Comparison of ENCODE assay signal across 19 mouse cellular contexts in genomic region chr11:4143281-4144062, GRCm38 (mm10). TPM values are rescaled to one million over a fixed set of nuclear protein-coding genes. Genes with fewer than 3 reads are reported as not detected.
DNase-seq lines count a peak whose midpoint lies in the region; ATAC-seq and TF ChIP-seq lines count a peak whose summit lies in the region.
"Had no signal": no experiment of that assay in that cellular context is flagged by ENCODE, and none has a peak within 500 bp of the region (broad histone marks: within the 10 kb centered on the region; RNA-seq: fewer than 3 reads in every experiment).

No protein-coding gene starts in this region.

- no peaks in the 10 kb centered on the region for H3K9me3 ChIP-seq in hindbrain, embryonic 15.5 days
- H3K9me3 ChIP-seq in hindbrain, embryonic 12.5 days (replicated peaks): no peaks in the 10 kb centered on the region
- H3K9me3 ChIP-seq in limb, embryonic 15.5 days: no peaks in the 10 kb centered on the region
- H3K9me3 ChIP-seq in limb, embryonic 10.5 days (replicated peaks): no peaks in the 10 kb centered on the region
- H3K9me3 ChIP-seq in E14TG2a.4 (ENCODE audit: low read length) (no peaks in the 10 kb centered on the region), ES-Bruce4 (replicated peaks; ENCODE audit: control insufficient read depth, insufficient read depth, low read length, poor library complexity, severe bottlenecking) (no peaks in the 10 kb centered on the region)
- H3K9me3 ChIP-seq: heart, embryonic 10.5 days; limb, embryonic 13.5 days; liver, embryonic 15.5 days; stomach, embryonic 15.5 days had no signal

- H3K4me1 ChIP-seq in hindbrain, embryonic 15.5 days (replicated peaks): no peaks in the 10 kb centered on the region
- H3K4me1 ChIP-seq in hindbrain, embryonic 12.5 days: peaks cover 4% of the 10 kb centered on the region; the same call in 1 of the 2 replicates
- H3K4me1 ChIP-seq in limb, embryonic 15.5 days: no peaks in the 10 kb centered on the region
- 0 out of 2 replicates have a peak, but pooled peaks cover 2% of the 10 kb centered on the region for H3K4me1 ChIP-seq in limb, embryonic 10.5 days
- H3K4me1 ChIP-seq in E14TG2a.4 (replicated peaks; ENCODE audit: low read depth, low read length): peaks cover 39% of the 10 kb centered on the region
- no peaks in the 10 kb centered on the region for H3K4me1 ChIP-seq in ES-Bruce4 (ENCODE audit: control insufficient read depth, insufficient read depth, low read length)
- peaks cover 4% of the 10 kb centered on the region for H3K4me1 ChIP-seq in heart, adult 2 months (ENCODE audit: control insufficient read depth, insufficient read depth, low read length)
- H3K4me1 ChIP-seq: limb, embryonic 13.5 days; liver, embryonic 15.5 days; stomach, embryonic 15.5 days had no signal

- no peak for TF ChIP-seq EP300 in ES-Bruce4 (IDR thresholded peaks at IDR 0.05; ENCODE audit: insufficient read depth, low read depth, low read length)
- no peak for TF ChIP-seq EP300 in heart, adult 2 months (IDR thresholded peaks at IDR 0.05; ENCODE audit: insufficient read depth, low read depth, low read length)

- no peak overlapping the region for H3K4me2 ChIP-seq in hindbrain, embryonic 15.5 days
- no peak overlapping the region for H3K4me2 ChIP-seq in hindbrain, embryonic 12.5 days (replicated peaks)
- H3K4me2 ChIP-seq in limb, embryonic 15.5 days: no peak overlapping the region
- H3K4me2 ChIP-seq: limb, embryonic 13.5 days; liver, embryonic 15.5 days; stomach, embryonic 15.5 days had no signal

- no peaks in the 10 kb centered on the region for H3K27me3 ChIP-seq in hindbrain, embryonic 15.5 days
- no peaks in the 10 kb centered on the region for H3K27me3 ChIP-seq in hindbrain, embryonic 12.5 days
- H3K27me3 ChIP-seq in limb, embryonic 15.5 days: no peaks in the 10 kb centered on the region
- H3K27me3 ChIP-seq in limb, embryonic 10.5 days (ENCODE audit: low read depth, poor library complexity, severe bottlenecking): no peaks in the 10 kb centered on the region
- no peaks in the 10 kb centered on the region for H3K27me3 ChIP-seq in E14TG2a.4 (ENCODE audit: insufficient read depth, low read length)
- H3K27me3 ChIP-seq in ES-Bruce4 (ENCODE audit: control insufficient read depth, insufficient read depth, low read length, poor library complexity, severe bottlenecking): no peaks in the 10 kb centered on the region
- no peaks in the 10 kb centered on the region for H3K27me3 ChIP-seq in heart, adult 2 months (ENCODE audit: control insufficient read depth, insufficient read depth, low read length)
- H3K27me3 ChIP-seq: limb, embryonic 13.5 days; liver, embryonic 15.5 days; stomach, embryonic 15.5 days had no signal

- TF ChIP-seq POLR2A in ES-Bruce4 (IDR thresholded peaks at IDR 0.05; ENCODE audit: insufficient read depth, low read length): no peak
- TF ChIP-seq POLR2A in heart, adult 2 months (IDR thresholded peaks at IDR 0.05; ENCODE audit: insufficient read depth, low read depth, low read length): no peak

- no peak overlapping the region; the same call in 1 of the 2 replicates for H3K27ac ChIP-seq in hindbrain, embryonic 15.5 days (replicated peaks)
- H3K27ac ChIP-seq in hindbrain, embryonic 12.5 days: no peak overlapping the region
- no peak overlapping the region for H3K27ac ChIP-seq in limb, embryonic 15.5 days
- no peak overlapping the region for H3K27ac ChIP-seq in limb, embryonic 10.5 days
- H3K27ac ChIP-seq in ES-Bruce4 (ENCODE audit: insufficient read depth, low read length): no peak overlapping the region
- no peak overlapping the region for H3K27ac ChIP-seq in heart, adult 2 months
- H3K27ac ChIP-seq: heart, embryonic 10.5 days; limb, embryonic 13.5 days; liver, embryonic 15.5 days; stomach, embryonic 15.5 days had no signal

- H3K79me2 ChIP-seq in heart, adult 2 months (replicated peaks; ENCODE audit: control insufficient read depth, insufficient read depth, low read length): no peaks in the 10 kb centered on the region

- no peak for DNase-seq in limb, embryonic 10.5 days (ENCODE audit: low spot score)
- no peak for DNase-seq in heart, adult 2 months
- DNase-seq: adrenal gland, postnatal 10 days; cerebellum, adult 8-10 months; gastrocnemius, postnatal 36 days; heart, postnatal 10 days; kidney, postnatal 4 days; thymus, adult 2 months had no signal

- 0 out of 2 replicates have a peak, but pooled peaks have one; percentile 23 for ATAC-seq in hindbrain, embryonic 15.5 days (ENCODE audit: low FRiP score, low read depth)
- ATAC-seq in hindbrain, embryonic 12.5 days (ENCODE audit: low FRiP score): no peak
- ATAC-seq in limb, embryonic 15.5 days (ENCODE audit: insufficient number of reproducible peaks, low FRiP score, low TSS enrichment, low read depth): no peak
- ATAC-seq: inflammation-experienced regulatory T-cells, adult 6 months; lung, postnatal 0 days had no signal

- H3K36me3 ChIP-seq in hindbrain, embryonic 15.5 days: peaks cover 49% of the 10 kb centered on the region
- peaks cover 59% of the 10 kb centered on the region for H3K36me3 ChIP-seq in hindbrain, embryonic 12.5 days
- H3K36me3 ChIP-seq in limb, embryonic 15.5 days: peaks cover 95% of the 10 kb centered on the region
- H3K36me3 ChIP-seq in limb, embryonic 10.5 days: peaks cover 74% of the 10 kb centered on the region
- H3K36me3 ChIP-seq in E14TG2a.4 (ENCODE audit: insufficient read depth, low read length) (peaks cover 35% of the 10 kb centered on the region), ES-Bruce4 (ENCODE audit: control insufficient read depth, insufficient read depth, low read length, poor library complexity, severe bottlenecking) (no peaks in the 10 kb centered on the region)
- no peaks in the 10 kb centered on the region; the same call in 1 of the 2 replicates for H3K36me3 ChIP-seq in heart, adult 2 months (ENCODE audit: control insufficient read depth, insufficient read depth, low read length)

- no peak overlapping the region for H3K4me3 ChIP-seq in hindbrain, embryonic 15.5 days
- no peak overlapping the region for H3K4me3 ChIP-seq in hindbrain, embryonic 12.5 days
- no peak overlapping the region for H3K4me3 ChIP-seq in limb, embryonic 15.5 days
- no peak overlapping the region for H3K4me3 ChIP-seq in limb, embryonic 10.5 days
- H3K4me3 ChIP-seq in E14TG2a.4 (replicated peaks; ENCODE audit: low read length) (peak overlapping the region; percentile 64), ES-Bruce4 (ENCODE audit: low read depth, low read length) (peak overlapping the region; percentile 38)
- H3K4me3 ChIP-seq in heart, adult 2 months: no peak overlapping the region
- H3K4me3 ChIP-seq: heart, embryonic 10.5 days; limb, embryonic 13.5 days; liver, embryonic 15.5 days; stomach, embryonic 15.5 days had no signal

- TF ChIP-seq CTCF in E14TG2a.4 (conservative IDR thresholded peaks at IDR 0.05; ENCODE audit: low read length) (no peak), ES-Bruce4 (IDR thresholded peaks at IDR 0.05; ENCODE audit: low read depth, low read length) (no peak)
- no peak for TF ChIP-seq CTCF in heart, adult 2 months (IDR thresholded peaks at IDR 0.05)

- no peak overlapping the region for H3K9ac ChIP-seq in hindbrain, embryonic 15.5 days
- no peak overlapping the region for H3K9ac ChIP-seq in hindbrain, embryonic 12.5 days
- 0 out of 2 replicates have a peak overlapping the region, but pooled peaks have one; percentile 11 for H3K9ac ChIP-seq in limb, embryonic 15.5 days
- no peak overlapping the region for H3K9ac ChIP-seq in ES-Bruce4 (ENCODE audit: low read depth, poor library complexity, severe bottlenecking)
- no peak overlapping the region for H3K9ac ChIP-seq in heart, adult 2 months (ENCODE audit: low read depth, low read length)
- H3K9ac ChIP-seq: limb, embryonic 13.5 days; liver, embryonic 15.5 days; stomach, embryonic 15.5 days had no signal

- 84% methylated on average over 21 of the region's 21 CpGs for WGBS in hindbrain, embryonic 15.5 days
- WGBS in hindbrain, embryonic 12.5 days: 93% methylated on average over 21 of the region's 21 CpGs
- WGBS in limb, embryonic 15.5 days: 88% methylated on average over 21 of the region's 21 CpGs
- 86% methylated on average over 21 of the region's 21 CpGs for WGBS in limb, embryonic 10.5 days
- WGBS in heart, adult 2 months: 82% methylated on average over 21 of the region's 21 CpGs

- intact Hi-C loops in heart, adult 2 months (cut with DNase I): no loop called here

RNA-seq across cellular contexts. Expression of gene Rnf215, which starts 8.5 kb away (rescaled TPM):
- 46.4 and 48.7 TPM in 2 replicates for polyA plus RNA-seq in hindbrain, embryonic 15.5 days (2015; fragmentation: Nextera tagmentation; extraction: Ambion mirVana)
- 42.7 and 44.5 TPM in 2 replicates for polyA plus RNA-seq in hindbrain, embryonic 12.5 days (2016; fragmentation: Nextera tagmentation; extraction: Ambion mirVana)
- polyA plus RNA-seq in limb, embryonic 15.5 days (2015; fragmentation: Nextera tagmentation; extraction: Ambion mirVana): 30.8 and 35.5 TPM in 2 replicates
- 16.3 and 23.3 TPM in 2 replicates for polyA plus RNA-seq in limb, embryonic 10.5 days (2016; fragmentation: Nextera tagmentation; extraction: Ambion mirVana)
- polyA plus RNA-seq in ES-Bruce4 (2011; ENCODE audit: insufficient read depth, insufficient read length, low read depth, missing spikeins): 8.0 and 8.9 TPM in 2 replicates
- total RNA-seq in heart, adult 2 months (2021): 10 to 100 TPM; 12.9 to 13.4 TPM
- 16.1 and 17.7 TPM in 2 replicates for polyA plus RNA-seq in heart, adult 2 months (2012; rRNA removed)

RNA-seq across cellular contexts. Expression of gene Ccdc157, which starts 16.6 kb away (rescaled TPM):
- 8.3 and 10.0 TPM in 2 replicates for polyA plus RNA-seq in hindbrain, embryonic 15.5 days (2015; fragmentation: Nextera tagmentation; extraction: Ambion mirVana)
- polyA plus RNA-seq in hindbrain, embryonic 12.5 days (2016; fragmentation: Nextera tagmentation; extraction: Ambion mirVana): 9.6 and 10.4 TPM in 2 replicates
- polyA plus RNA-seq in limb, embryonic 15.5 days (2015; fragmentation: Nextera tagmentation; extraction: Ambion mirVana): 10.9 and 12.3 TPM in 2 replicates
- 7.9 and 9.4 TPM in 2 replicates for polyA plus RNA-seq in limb, embryonic 10.5 days (2016; fragmentation: Nextera tagmentation; extraction: Ambion mirVana)
- 3.7 and 5.8 TPM in 2 replicates for polyA plus RNA-seq in ES-Bruce4 (2011; ENCODE audit: insufficient read depth, insufficient read length, low read depth, missing spikeins)
- total RNA-seq in heart, adult 2 months (2021): 1 to 10 TPM; 4.5 to 4.6 TPM
- polyA plus RNA-seq in heart, adult 2 months (2012; rRNA removed): 6.7 and 9.9 TPM in 2 replicates

RNA-seq across cellular contexts. Expression of gene Sf3a1, which starts 16.7 kb away (rescaled TPM):
- polyA plus RNA-seq in hindbrain, embryonic 15.5 days (2015; fragmentation: Nextera tagmentation; extraction: Ambion mirVana): 46.5 and 52.9 TPM in 2 replicates
- polyA plus RNA-seq in hindbrain, embryonic 12.5 days (2016; fragmentation: Nextera tagmentation; extraction: Ambion mirVana): 72.0 and 77.6 TPM in 2 replicates
- 44.9 and 45.2 TPM in 2 replicates for polyA plus RNA-seq in limb, embryonic 15.5 days (2015; fragmentation: Nextera tagmentation; extraction: Ambion mirVana)
- polyA plus RNA-seq in limb, embryonic 10.5 days (2016; fragmentation: Nextera tagmentation; extraction: Ambion mirVana): 101 and 105 TPM in 2 replicates
- polyA plus RNA-seq in ES-Bruce4 (2011; ENCODE audit: insufficient read depth, insufficient read length, low read depth, missing spikeins): 117 and 125 TPM in 2 replicates
- 10 to 100 TPM; 37.2 to 38.7 TPM for total RNA-seq in heart, adult 2 months (2021)
- 17.9 and 23.4 TPM in 2 replicates for polyA plus RNA-seq in heart, adult 2 months (2012; rRNA removed)

RNA-seq across cellular contexts. Expression of gene Sec14l2, which starts 20.3 kb away (rescaled TPM):
- 6.1 and 6.4 TPM in 2 replicates for polyA plus RNA-seq in hindbrain, embryonic 15.5 days (2015; fragmentation: Nextera tagmentation; extraction: Ambion mirVana)
- polyA plus RNA-seq in hindbrain, embryonic 12.5 days (2016; fragmentation: Nextera tagmentation; extraction: Ambion mirVana): 1.8 and 3.1 TPM in 2 replicates
- polyA plus RNA-seq in limb, embryonic 15.5 days (2015; fragmentation: Nextera tagmentation; extraction: Ambion mirVana): 1.9 and 2.0 TPM in 2 replicates
- 1.5 and 2.7 TPM in 2 replicates for polyA plus RNA-seq in limb, embryonic 10.5 days (2016; fragmentation: Nextera tagmentation; extraction: Ambion mirVana)
- 4.2 and 5.4 TPM in 2 replicates for polyA plus RNA-seq in ES-Bruce4 (2011; ENCODE audit: insufficient read depth, insufficient read length, low read depth, missing spikeins)
- total RNA-seq in heart, adult 2 months (2021): under 1 TPM; 0.52 to 0.89 TPM
- polyA plus RNA-seq in heart, adult 2 months (2012; rRNA removed): 0.35 and 0.53 TPM in 2 replicates

RNA-seq across cellular contexts. Expression of gene Tbc1d10a, which starts 43.1 kb away (rescaled TPM):
- polyA plus RNA-seq in hindbrain, embryonic 15.5 days (2015; fragmentation: Nextera tagmentation; extraction: Ambion mirVana): 36.3 and 38.1 TPM in 2 replicates
- polyA plus RNA-seq in hindbrain, embryonic 12.5 days (2016; fragmentation: Nextera tagmentation; extraction: Ambion mirVana): 28.5 and 29.2 TPM in 2 replicates
- polyA plus RNA-seq in limb, embryonic 15.5 days (2015; fragmentation: Nextera tagmentation; extraction: Ambion mirVana): 58.7 and 61.9 TPM in 2 replicates
- 27.4 and 37.4 TPM in 2 replicates for polyA plus RNA-seq in limb, embryonic 10.5 days (2016; fragmentation: Nextera tagmentation; extraction: Ambion mirVana)
- polyA plus RNA-seq in ES-Bruce4 (2011; ENCODE audit: insufficient read depth, insufficient read length, low read depth, missing spikeins): 19.9 and 20.5 TPM in 2 replicates
- 10 to 100 TPM; 10.1 to 10.7 TPM for total RNA-seq in heart, adult 2 months (2021)
- polyA plus RNA-seq in heart, adult 2 months (2012; rRNA removed): 17.3 and 22.3 TPM in 2 replicates

Comparison
In these comparisons a context has a peak if more than half of its experiments do, and no peak if none do; other contexts are left out.
1. H3K4me3 ChIP-seq: peak in E14TG2a.4 (single experiment) and ES-Bruce4 (single experiment); none in hindbrain, embryonic 15.5 days (single experiment), hindbrain, embryonic 12.5 days (single experiment), limb, embryonic 15.5 days (single experiment), limb, embryonic 10.5 days (single experiment) and heart, adult 2 months (single experiment).